Mouse (Mus musculus): Measurements from ENCODE around the gene Comt. TPM values are rescaled to one million over a fixed set of nuclear protein-coding genes. Genes with fewer than 3 reads are reported as not detected.

Comt gene
- polyA plus RNA-seq, 1 experiment from 2014 or later, result 118 TPM

GRCm38 (mm10) chr16:18453846-18454245 is 27.2 kb upstream of the Comt start:
- Histone ChIP-seq H3K79me2 (ENCODE audit: inconsistent target) (no peaks in the 10 kb centered on the region), H3K4me3 (ENCODE audit: inconsistent target) (no peak overlapping the region), H3K27ac (no peak overlapping the region), H3K36me3 (ENCODE audit: inconsistent target) (peaks cover 49% of the 10 kb centered on the region)
- WGBS (ENCODE audit: missing documents), result 90% methylated on average over 5 of the region's 5 CpGs

- H3K27ac ChIP-seq, result no peak overlapping the region
- 93% methylated on average over 8 of the region's 8 CpGs for WGBS (ENCODE audit: missing documents)
- peaks cover 39% of the 10 kb centered on the region for H3K36me3 ChIP-seq (ENCODE audit: inconsistent target)
- no peaks in the 10 kb centered on the region for H3K79me2 ChIP-seq (ENCODE audit: inconsistent target)
- no peak overlapping the region for H3K4me3 ChIP-seq (ENCODE audit: inconsistent target)
Observed at GRCm38 (mm10) chr16:18452361-18452862, 25.8 kb upstream of the Comt start.

DNA sequence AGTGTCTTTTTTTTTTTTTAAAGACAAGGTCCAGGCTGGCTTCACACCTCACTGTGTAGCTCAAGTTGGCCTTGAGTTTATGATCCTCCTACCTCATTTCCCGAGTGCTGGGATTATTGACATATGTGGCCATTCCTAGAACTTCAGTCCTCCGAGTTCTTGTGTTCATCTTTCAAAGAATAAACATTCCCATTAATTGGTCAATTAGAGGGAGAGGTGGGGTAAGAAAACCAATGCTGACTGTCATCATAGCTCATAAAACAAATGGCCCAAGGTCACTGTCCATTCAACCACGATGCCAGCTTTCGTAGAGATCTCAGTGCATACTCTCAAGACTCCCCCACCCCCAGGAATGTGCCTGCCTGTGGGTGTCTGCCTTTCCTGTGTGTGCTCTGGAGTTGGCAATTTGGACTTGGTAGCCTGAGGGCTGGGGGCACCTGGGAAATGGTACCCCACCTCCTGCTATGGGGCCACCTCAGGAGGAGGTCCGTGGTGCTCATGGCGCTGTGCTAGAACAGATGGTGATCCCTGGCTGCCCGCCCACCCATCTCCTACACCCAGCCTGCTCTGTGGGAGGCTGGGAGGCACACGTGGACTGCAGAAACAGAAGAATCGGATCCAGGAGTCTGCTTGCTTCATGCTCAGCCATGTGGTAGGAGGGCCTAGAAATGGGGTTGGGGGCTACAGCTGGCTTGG is 25.0 kb upstream of the Comt start:
- Histone ChIP-seq H3K79me2 (ENCODE audit: inconsistent target) (no peaks in the 10 kb centered on the region), H3K4me3 (ENCODE audit: inconsistent target) (no peak overlapping the region), H3K36me3 (ENCODE audit: inconsistent target) (peaks cover 31% of the 10 kb centered on the region; the same call in 1 of the 2 replicates), H3K27ac (no peak overlapping the region)
- WGBS (ENCODE audit: missing documents), result 91% methylated on average over 9 of the region's 9 CpGs

DNA sequence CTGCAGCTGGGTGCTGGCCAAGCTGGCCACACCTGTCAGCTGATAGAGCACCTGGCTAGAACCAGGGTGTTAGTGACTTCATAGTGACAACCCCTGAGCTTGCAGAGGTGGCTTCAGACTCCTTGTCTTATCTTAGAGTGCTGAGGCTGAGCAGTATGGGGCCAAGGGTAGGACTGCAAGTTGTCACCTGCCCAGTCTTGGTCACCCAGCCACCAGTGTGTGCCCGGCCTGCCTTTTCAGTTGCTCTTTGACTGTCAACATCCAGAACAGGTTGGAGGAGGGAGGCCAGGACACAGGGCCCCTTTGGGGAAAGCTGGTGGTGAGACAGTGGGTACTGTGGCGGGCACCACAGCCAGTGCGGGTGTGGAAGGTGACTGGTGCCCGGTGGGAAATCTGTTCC is 22.4 kb upstream of the Comt start:
- Histone ChIP-seq H3K27ac (no peak overlapping the region), H3K36me3 (ENCODE audit: inconsistent target) (peaks cover 24% of the 10 kb centered on the region; the same call in 1 of the 2 replicates), H3K4me3 (ENCODE audit: inconsistent target) (no peak overlapping the region), H3K79me2 (ENCODE audit: inconsistent target) (no peaks in the 10 kb centered on the region)
- WGBS (ENCODE audit: missing documents), result 97% methylated on average over 4 of the region's 4 CpGs

- Histone ChIP-seq H3K4me3 (ENCODE audit: inconsistent target) (no peak overlapping the region), H3K79me2 (ENCODE audit: inconsistent target) (no peaks in the 10 kb centered on the region), H3K36me3 (ENCODE audit: inconsistent target) (peaks cover 25% of the 10 kb centered on the region; the same call in 1 of the 2 replicates), H3K27ac (no peak overlapping the region)
- WGBS (ENCODE audit: missing documents), result 89% methylated on average over 6 of the region's 6 CpGs
Observed at GRCm38 (mm10) chr16:18448104-18448503, 21.5 kb upstream of the Comt start.

- Histone ChIP-seq H3K27ac (no peak overlapping the region), H3K36me3 (ENCODE audit: inconsistent target) (peaks cover 32% of the 10 kb centered on the region; the same call in 1 of the 2 replicates), H3K4me3 (ENCODE audit: inconsistent target) (no peak overlapping the region), H3K79me2 (ENCODE audit: inconsistent target) (no peaks in the 10 kb centered on the region)
Observed at GRCm38 (mm10) chr16:18447243-18447642, 20.6 kb upstream of the Comt start.

DNA sequence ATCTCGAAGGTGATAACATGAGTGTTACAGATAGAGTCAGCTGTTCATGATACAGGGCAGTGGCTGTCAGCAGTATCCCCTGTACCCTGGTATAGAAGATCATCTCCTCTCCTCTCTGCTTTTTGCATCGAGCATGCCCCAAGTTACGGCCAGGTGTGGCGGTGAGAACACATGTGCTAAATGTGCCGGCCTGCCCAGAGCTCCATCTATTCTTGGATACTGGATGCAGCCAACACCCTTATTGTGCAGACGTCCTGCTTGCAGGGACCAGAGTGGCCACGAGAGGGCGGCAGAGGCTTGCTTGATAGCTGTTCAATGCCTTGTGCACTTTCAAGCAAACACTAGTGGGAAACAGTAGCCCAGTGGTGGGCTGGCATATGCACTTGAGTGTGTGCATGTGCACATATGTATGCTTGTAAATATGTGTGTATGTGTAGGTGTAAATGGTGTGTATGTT is 16.8 kb upstream of the Comt start:
- Histone ChIP-seq H3K4me3 (ENCODE audit: inconsistent target) (no peak overlapping the region), H3K36me3 (ENCODE audit: inconsistent target) (peaks cover 44% of the 10 kb centered on the region), H3K79me2 (ENCODE audit: inconsistent target) (no peaks in the 10 kb centered on the region), H3K27ac (no peak overlapping the region)
- WGBS (ENCODE audit: missing documents), result 28% methylated on average over 8 of the region's 8 CpGs

GRCm38 (mm10) chr16:18436128-18436527 is 9.5 kb upstream of the Comt start:
- Histone ChIP-seq H3K4me3 (ENCODE audit: inconsistent target) (no peak overlapping the region), H3K79me2 (ENCODE audit: inconsistent target) (no peaks in the 10 kb centered on the region), H3K36me3 (ENCODE audit: inconsistent target) (peaks cover 29% of the 10 kb centered on the region), H3K27ac (no peak overlapping the region)
- WGBS (ENCODE audit: missing documents), result 93% methylated on average over 6 of the region's 6 CpGs

DNA sequence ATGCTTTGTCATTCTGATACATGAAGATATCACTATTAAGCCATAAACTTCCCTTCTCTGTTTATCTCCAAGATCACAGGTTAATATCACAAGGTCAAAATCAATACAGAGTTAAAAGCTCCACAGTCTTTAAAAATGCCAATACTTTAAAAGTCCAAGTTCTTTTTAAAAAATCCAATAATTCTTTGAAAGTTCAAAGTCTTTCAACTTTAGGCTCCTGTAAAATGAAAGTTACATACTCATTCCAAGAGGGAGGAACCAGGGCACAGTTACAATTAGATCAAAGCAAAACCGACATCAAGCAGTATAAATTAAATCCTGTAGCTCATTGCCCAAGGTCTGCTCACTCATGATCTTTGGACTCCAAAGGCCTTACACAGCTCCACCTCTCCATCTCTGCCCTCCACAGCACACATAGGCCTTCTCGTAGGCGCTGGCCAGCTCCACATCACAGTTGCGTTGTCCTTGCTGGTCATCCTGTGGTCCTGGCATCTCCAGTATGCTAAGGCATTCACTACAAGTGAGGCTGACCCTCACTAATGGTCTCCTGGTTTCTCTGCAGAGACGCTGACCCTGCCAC is 6.8 kb upstream of the Comt start:
- H3K79me2 ChIP-seq (ENCODE audit: inconsistent target), result no peaks in the 10 kb centered on the region; the same call in 1 of the 2 replicates
- H3K27ac ChIP-seq, result no peak overlapping the region
- H3K36me3 ChIP-seq (ENCODE audit: inconsistent target), result peaks cover 18% of the 10 kb centered on the region
- H3K4me3 ChIP-seq (ENCODE audit: inconsistent target), result no peak overlapping the region
- 96% methylated on average over 5 of the region's 5 CpGs for WGBS (ENCODE audit: missing documents)

- WGBS (ENCODE audit: missing documents), result 94% methylated on average over 8 of the region's 8 CpGs
- Histone ChIP-seq H3K36me3 (ENCODE audit: inconsistent target) (no peaks in the 10 kb centered on the region), H3K4me3 (ENCODE audit: inconsistent target) (no peak overlapping the region), H3K27ac (no peak overlapping the region), H3K79me2 (ENCODE audit: inconsistent target) (peaks cover 13% of the 10 kb centered on the region)
Observed at GRCm38 (mm10) chr16:18430641-18431212, 4.1 kb upstream of the Comt start.

DNA sequence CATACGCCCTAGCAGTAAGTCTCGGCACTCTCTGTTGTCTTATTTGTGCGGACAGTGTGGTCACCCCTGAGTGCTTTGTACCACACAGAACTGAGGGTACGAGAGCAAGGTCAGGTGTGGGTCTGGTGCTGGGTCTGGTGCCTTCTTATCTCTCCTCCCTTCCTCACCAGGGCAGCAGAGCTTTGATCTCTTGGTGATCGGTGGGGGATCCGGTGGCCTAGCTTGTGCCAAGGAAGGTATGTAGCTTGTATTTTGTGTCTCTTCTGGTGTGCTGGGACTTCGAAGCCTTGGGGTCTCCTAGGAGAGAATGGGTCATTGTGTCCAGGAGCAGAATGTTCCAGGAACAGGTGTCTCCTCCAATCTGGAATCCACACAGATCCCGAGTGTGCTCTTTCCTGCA is 3.0 kb upstream of the Comt start:
- H3K36me3 ChIP-seq (ENCODE audit: inconsistent target), result no peaks in the 10 kb centered on the region
- H3K4me3 ChIP-seq (ENCODE audit: inconsistent target), result no peak overlapping the region
- H3K79me2 ChIP-seq (ENCODE audit: inconsistent target), result peaks cover 24% of the 10 kb centered on the region
- H3K27ac ChIP-seq, result no peak overlapping the region
- 87% methylated on average over 6 of the region's 8 CpGs for WGBS (ENCODE audit: missing documents)

DNA sequence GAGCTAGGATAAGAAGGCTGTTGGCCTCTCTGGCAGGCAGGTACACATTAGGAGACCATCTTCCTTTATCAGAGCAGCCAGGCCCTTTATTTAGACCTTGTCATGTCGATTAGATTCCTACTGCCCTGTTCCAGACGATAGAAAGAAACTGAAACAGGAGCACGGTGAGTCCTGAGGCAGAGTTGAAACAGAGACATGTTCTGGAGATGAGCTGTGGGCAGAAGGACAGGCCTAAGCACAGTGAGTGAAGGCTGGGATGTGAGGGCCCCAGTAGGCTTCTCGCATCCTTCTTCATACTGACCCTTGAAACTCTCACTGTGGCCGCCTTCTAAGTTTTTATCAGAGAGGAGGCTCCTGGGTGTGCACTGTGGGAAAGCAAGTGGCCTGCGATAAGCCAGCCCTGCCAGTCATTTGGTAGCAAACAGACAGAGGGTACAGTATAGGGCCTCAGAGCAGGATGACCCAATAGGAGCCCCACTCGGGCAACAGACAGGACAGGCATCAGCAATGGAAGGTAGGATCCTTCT is 1.9 kb upstream of the Comt start:
- no peak overlapping the region for H3K4me3 ChIP-seq (ENCODE audit: inconsistent target)
- no peaks in the 10 kb centered on the region for H3K36me3 ChIP-seq (ENCODE audit: inconsistent target)
- peaks cover 34% of the 10 kb centered on the region for H3K79me2 ChIP-seq (ENCODE audit: inconsistent target)
- WGBS (ENCODE audit: missing documents), result 95% methylated on average over 7 of the region's 7 CpGs
- H3K27ac ChIP-seq, result no peak overlapping the region

- 98% methylated on average over 5 of the region's 5 CpGs for WGBS (ENCODE audit: missing documents)
- Histone ChIP-seq H3K79me2 (ENCODE audit: inconsistent target) (peaks cover 39% of the 10 kb centered on the region), H3K36me3 (ENCODE audit: inconsistent target) (no peaks in the 10 kb centered on the region), H3K27ac (no peak overlapping the region), H3K4me3 (ENCODE audit: inconsistent target) (no peak overlapping the region)
Observed at GRCm38 (mm10) chr16:18428011-18428515, 1.4 kb upstream of the Comt start.

DNA sequence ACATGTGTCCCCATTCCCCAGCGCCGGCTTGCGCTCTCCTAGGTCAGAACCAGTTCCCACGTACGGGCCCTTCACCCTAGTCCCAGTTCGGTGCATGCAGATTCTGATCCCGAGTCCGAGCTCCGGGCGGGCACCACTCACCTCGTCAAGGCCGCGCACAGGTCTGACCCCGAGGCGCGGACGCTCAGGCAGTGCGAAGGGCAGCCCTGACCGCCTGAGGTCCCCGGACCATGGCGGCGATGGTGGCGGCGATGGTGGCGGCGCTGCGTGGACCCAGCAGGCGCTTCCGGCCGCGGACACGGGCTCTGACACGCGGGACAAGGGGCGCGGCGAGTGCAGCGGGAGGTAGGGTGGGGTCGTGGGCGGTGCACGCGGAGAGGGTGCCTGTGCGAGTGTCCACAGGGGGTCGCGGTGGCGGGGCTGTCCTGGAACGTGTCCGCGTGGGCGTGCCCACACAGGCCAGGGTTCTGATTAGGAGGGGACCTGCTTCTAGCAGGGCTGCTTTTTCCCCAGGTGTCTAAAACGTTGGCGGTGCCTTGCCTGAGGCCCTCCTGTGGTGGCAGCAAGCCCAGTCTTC is 349 bp downstream of the Comt start, which contains the start of gene Txnrd2:
Txnrd2 (plus strand) TSS at position 170 of the 577 bp plus-strand sequence.
- Histone ChIP-seq H3K4me3 (ENCODE audit: inconsistent target) (peak within 1 kb of the TSS; percentile 85), H3K36me3 (ENCODE audit: inconsistent target) (peaks cover 6% of the 10 kb centered on the region)
- WGBS (ENCODE audit: missing documents), result under 1% methylated on average over 52 of the region's 52 CpGs

More for the DNA sequence above, 349 bp downstream of the Comt start, which contains the start of gene Txnrd2:
- peak within 1 kb of the TSS; percentile 68 for H3K27ac ChIP-seq
- H3K79me2 ChIP-seq (ENCODE audit: inconsistent target), result peaks cover 55% of the 10 kb centered on the region
